Mouse (Mus musculus) spleen, postnatal 10 days (tissue): ENCODE measurements at regions not wholly inside any gene's neighbourhood (a gene's known extent, or its start where the extent isn't known, plus 50 kb on each side); places are given as distances from the start of the nearest gene placed in this dataset.
A peak's percentile ranks its signal among the peaks of the same experiment; 100 is the strongest.

ENCODE experiments used
- DNase-seq, 2 experiments: peaks; one replicate each; pipeline ENCODE4 v3.0.0; 2021 to 2022; ENCODE audit warnings: low spot score in 2 of 2

- DNase-seq, result peak in 1 of 2 experiments; percentile 6
Observed at GRCm38 (mm10) chr4:46257061-46257795, 61.1 kb upstream of the Xpa start.

GRCm38 (mm10) chr4:46258774-46259173, 62.7 kb upstream of the Xpa start:
- peak in 1 of 2 experiments; percentile 12 for DNase-seq

GRCm38 (mm10) chr4:46268564-46269247, 72.6 kb upstream of the Xpa start:
- no peak for DNase-seq

- DNase-seq, result no peak
Observed at GRCm38 (mm10) chr4:46271066-46271465, 72.3 kb upstream of the Foxe1 start.

- DNase-seq, result no peak
Observed at GRCm38 (mm10) chr4:46275773-46276172, 67.6 kb upstream of the Foxe1 start.

- DNase-seq, result peak in 1 of 2 experiments; percentile 45
Observed at GRCm38 (mm10) chr4:46276851-46277581, 66.4 kb upstream of the Foxe1 start.

- DNase-seq, result no peak
Observed at GRCm38 (mm10) chr4:46286955-46287354, 56.5 kb upstream of the Foxe1 start.

- no peak for DNase-seq
Observed at GRCm38 (mm10) chr4:46291620-46292254, 51.7 kb upstream of the Foxe1 start.
